Mouse (Mus musculus): ENCODE data around the gene Nid1. TPM values are rescaled to one million over a fixed set of nuclear protein-coding genes. Genes with fewer than 3 reads are reported as not detected.

Gene Nid1
- 1.6 and 2.1 TPM in 2 replicates for polyA plus RNA-seq (2021; fragmentation: Nextera tagmentation)
- long read RNA-seq, experiment 1, partial matches to known transcripts: 0 of 1 reads
- long read RNA-seq, experiment 1, other reads (novel, unspliced or antisense): 0 of 1 reads
- long read RNA-seq, experiment 2, partial matches to known transcripts: 1 of 2 reads
- long read RNA-seq, experiment 2, other reads (novel, unspliced or antisense): 1 of 2 reads

GRCm38 (mm10) chr13:13437460-13438015 lies at the start of gene Nid1:
Gene Nid1 (plus strand): TSS chr13:13437551.

GRCm38 (mm10) chr13:13393228-13394095 lies 43.9 kb upstream of the Nid1 start, which contains the start of gene Gpr137b:
Gene Gpr137b (minus strand): TSS chr13:13394014.

Other genes starting within 250 kb of the Nid1 start
- gene Gpr137b, start 43.5 kb upstream of the Nid1 start, polyA plus RNA-seq (2021; fragmentation: Nextera tagmentation): 10.5 and 11.6 TPM in 2 replicates
- gene Lyst, start 152.8 kb downstream of the Nid1 start, polyA plus RNA-seq (2021; fragmentation: Nextera tagmentation): 3.4 and 4.4 TPM in 2 replicates